7 mouse cellular contexts compared by ENCODE assay signal in genomic region chr4:140037784-140038387, GRCm38 (mm10).
A peak's percentile ranks its signal among the peaks of the same experiment; 100 is the strongest.
DNase-seq lines count a peak whose midpoint lies in the region; ATAC-seq lines count a peak whose summit lies in the region.

No protein-coding gene starts in this region.

- DNase-seq in adrenal gland, postnatal 10 days: peak; percentile 86
- no peak for DNase-seq in embryonic facial prominence, embryonic 10.5 days (ENCODE audit: low spot score)
- DNase-seq in lung, postnatal 14 days: peak; percentile 19

- H3K36me3 ChIP-seq in embryonic facial prominence, embryonic 10.5 days (replicated peaks): no peaks in the 10 kb centered on the region
- no peaks in the 10 kb centered on the region for H3K36me3 ChIP-seq in heart, embryonic 11.5 days (ENCODE audit: control insufficient read depth, insufficient read depth, low read length)
- no peaks in the 10 kb centered on the region for H3K36me3 ChIP-seq in kidney, embryonic 16.5 days (ENCODE audit: insufficient read depth, low read length)
- H3K36me3 ChIP-seq in stomach, embryonic 14.5 days (ENCODE audit: control insufficient read depth, insufficient read depth, low read length): no peaks in the 10 kb centered on the region

- peak overlapping the region; percentile 44 for H3K4me2 ChIP-seq in heart, embryonic 11.5 days
- H3K4me2 ChIP-seq in kidney, embryonic 16.5 days (replicated peaks; ENCODE audit: low read depth, low read length): peak overlapping the region; percentile 29
- H3K4me2 ChIP-seq in stomach, embryonic 14.5 days (replicated peaks; ENCODE audit: low read depth, low read length): peak overlapping the region; percentile 18

- peak overlapping the region; percentile 25; the same call in 1 of the 2 replicates for H3K4me3 ChIP-seq in embryonic facial prominence, embryonic 10.5 days
- no peak overlapping the region for H3K4me3 ChIP-seq in heart, embryonic 11.5 days (ENCODE audit: low read depth, low read length)
- H3K4me3 ChIP-seq in kidney, embryonic 16.5 days (ENCODE audit: low read length): no peak overlapping the region; the same call in 1 of the 2 replicates
- no peak overlapping the region for H3K4me3 ChIP-seq in stomach, embryonic 14.5 days (ENCODE audit: low read depth, low read length)

- peak overlapping the region; percentile 10; the same call in 1 of the 2 replicates for H3K27ac ChIP-seq in embryonic facial prominence, embryonic 10.5 days (replicated peaks)
- no peak overlapping the region for H3K27ac ChIP-seq in heart, embryonic 11.5 days (ENCODE audit: low read depth, low read length)
- H3K27ac ChIP-seq in kidney, embryonic 16.5 days (ENCODE audit: low read length): no peak overlapping the region
- no peak overlapping the region for H3K27ac ChIP-seq in stomach, embryonic 14.5 days (ENCODE audit: low read length)

- H3K27me3 ChIP-seq in embryonic facial prominence, embryonic 10.5 days (replicated peaks; ENCODE audit: low read depth, poor library complexity, severe bottlenecking): peaks cover 68% of the 10 kb centered on the region
- H3K27me3 ChIP-seq in heart, embryonic 11.5 days (ENCODE audit: control insufficient read depth, insufficient read depth, low read length): peaks cover 60% of the 10 kb centered on the region
- H3K27me3 ChIP-seq in kidney, embryonic 16.5 days (ENCODE audit: insufficient read depth, low read length): peaks cover 52% of the 10 kb centered on the region
- peaks cover 3% of the 10 kb centered on the region; the same call in 1 of the 2 replicates for H3K27me3 ChIP-seq in stomach, embryonic 14.5 days (ENCODE audit: control insufficient read depth, insufficient read depth, low read length)

- H3K9ac ChIP-seq in heart, embryonic 11.5 days (ENCODE audit: low read depth, low read length): no peak overlapping the region
- no peak overlapping the region for H3K9ac ChIP-seq in kidney, embryonic 16.5 days (replicated peaks; ENCODE audit: low read length)
- H3K9ac ChIP-seq in stomach, embryonic 14.5 days (replicated peaks; ENCODE audit: low read depth, low read length): no peak overlapping the region

- no peak for ATAC-seq in heart, embryonic 11.5 days (replicated peaks; ENCODE audit: insufficient number of reproducible peaks, low FRiP score, low TSS enrichment)
- peak; percentile 50 for ATAC-seq in kidney, embryonic 16.5 days (ENCODE audit: low FRiP score, low TSS enrichment)
- ATAC-seq in stomach, embryonic 14.5 days (ENCODE audit: insufficient number of reproducible peaks, insufficient read depth, low FRiP score, low read depth): peak; percentile 42; the same call in 1 of the 2 replicates
- ATAC-seq in activated CD4-positive, CD25-positive, alpha-beta regulatory T cell, adult 4 months: no peak

- 3% methylated on average over 13 of the region's 13 CpGs for WGBS in embryonic facial prominence, embryonic 10.5 days
- WGBS in heart, embryonic 11.5 days (ENCODE audit: insufficient replicate concordance): 6% methylated on average over 13 of the region's 13 CpGs
- WGBS in kidney, embryonic 16.5 days: 5% methylated on average over 12 of the region's 13 CpGs
- 4% methylated on average over 13 of the region's 13 CpGs for WGBS in stomach, embryonic 14.5 days

- peaks cover 35% of the 10 kb centered on the region for H3K4me1 ChIP-seq in embryonic facial prominence, embryonic 10.5 days
- H3K4me1 ChIP-seq in heart, embryonic 11.5 days (ENCODE audit: control insufficient read depth, insufficient read depth, low read length): peaks cover 4% of the 10 kb centered on the region; the same call in 1 of the 2 replicates
- H3K4me1 ChIP-seq in kidney, embryonic 16.5 days (ENCODE audit: insufficient read depth, low read length): peaks cover 18% of the 10 kb centered on the region
- H3K4me1 ChIP-seq in stomach, embryonic 14.5 days (ENCODE audit: control insufficient read depth, insufficient read depth, low read length): peaks cover 6% of the 10 kb centered on the region; the same call in 1 of the 2 replicates

- peaks cover 9% of the 10 kb centered on the region for H3K9me3 ChIP-seq in embryonic facial prominence, embryonic 10.5 days
- peaks cover 4% of the 10 kb centered on the region for H3K9me3 ChIP-seq in heart, embryonic 11.5 days (replicated peaks; ENCODE audit: control insufficient read depth, low read length)
- H3K9me3 ChIP-seq in kidney, embryonic 16.5 days (ENCODE audit: low read length): peaks cover 10% of the 10 kb centered on the region
- H3K9me3 ChIP-seq in stomach, embryonic 14.5 days (ENCODE audit: control insufficient read depth, low read depth, low read length): no peaks in the 10 kb centered on the region; the same call in 1 of the 2 replicates

Comparison
In these comparisons a context has a peak if more than half of its experiments do, and no peak if none do; other contexts are left out.
1. ATAC-seq: peak in kidney, embryonic 16.5 days (single experiment) and stomach, embryonic 14.5 days (single experiment); none in heart, embryonic 11.5 days (single experiment) and activated CD4-positive, CD25-positive, alpha-beta regulatory T cell, adult 4 months (single experiment).
2. Peak in every context shown above with its lines, with median percentiles within 50 percentile points of each other: H3K4me2 ChIP-seq.